Mouse (Mus musculus): ENCODE measurements at regions not wholly inside any gene's neighbourhood (a gene's known extent, or its start where the extent isn't known, plus 50 kb on each side); places are given as distances from the start of the nearest gene placed in this dataset.
A peak's percentile ranks its signal among the peaks of the same experiment; 100 is the strongest.

DNA sequence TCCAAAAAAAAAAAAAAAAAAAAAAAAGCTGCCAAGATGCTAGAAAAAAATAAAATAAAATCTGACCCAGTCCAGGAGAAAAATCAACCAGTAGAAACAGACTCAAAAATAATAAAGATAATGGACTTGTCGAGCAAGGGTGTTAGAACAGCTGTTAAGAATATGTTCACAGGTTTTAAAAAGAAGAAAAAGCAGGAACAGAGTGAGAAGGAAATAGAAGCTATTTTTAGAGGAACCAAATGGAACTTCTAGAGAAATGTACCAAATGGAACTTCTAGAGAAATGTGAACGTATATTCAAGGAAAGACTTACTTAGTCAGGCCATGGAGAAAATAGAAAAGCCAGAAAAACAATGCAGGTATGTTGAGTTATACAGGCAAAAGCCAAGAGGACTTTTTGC is 662.4 kb upstream of the Jmjd1c start:
- DNase-seq: no peak

DNA sequence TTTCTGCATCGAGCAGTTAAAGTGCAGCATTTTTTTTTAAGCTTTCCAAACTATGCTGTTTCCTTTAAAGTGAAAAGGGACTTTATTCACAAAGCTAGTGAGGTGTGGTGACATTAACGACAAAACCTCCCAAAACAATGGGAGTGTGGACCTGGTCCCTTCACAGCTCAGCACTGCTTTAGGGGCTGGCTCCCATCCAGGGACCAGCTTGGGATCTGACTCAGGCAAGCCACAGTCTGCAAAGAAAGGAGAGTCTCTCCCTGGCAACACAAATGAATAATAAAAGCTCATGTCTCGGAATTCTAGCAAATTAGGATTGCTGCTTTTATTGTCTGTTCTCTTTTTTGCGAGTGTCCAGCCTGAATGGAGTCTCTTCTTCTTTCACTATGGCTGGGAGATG is 625.2 kb upstream of the Jmjd1c start:
- no peak for DNase-seq

DNA sequence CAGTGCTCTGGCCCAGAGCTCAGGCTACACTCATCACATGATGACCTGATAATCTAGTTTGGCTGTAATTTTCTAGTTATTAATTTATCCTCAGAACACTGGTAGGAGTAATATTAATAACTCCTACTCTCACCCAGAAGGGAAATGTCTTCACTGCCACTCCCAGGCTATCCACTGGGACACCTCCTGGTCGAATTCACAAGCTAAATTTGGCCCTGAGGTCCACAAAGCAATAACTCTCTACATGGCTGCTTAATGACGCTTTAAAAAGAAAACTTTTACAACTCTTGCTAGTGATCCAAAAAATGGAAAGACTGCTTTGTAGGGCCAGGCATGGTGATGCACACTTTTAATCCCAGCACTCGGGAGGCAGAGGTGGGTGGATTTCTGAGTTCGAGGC is 623.9 kb upstream of the Jmjd1c start:
- no peak for DNase-seq

DNA sequence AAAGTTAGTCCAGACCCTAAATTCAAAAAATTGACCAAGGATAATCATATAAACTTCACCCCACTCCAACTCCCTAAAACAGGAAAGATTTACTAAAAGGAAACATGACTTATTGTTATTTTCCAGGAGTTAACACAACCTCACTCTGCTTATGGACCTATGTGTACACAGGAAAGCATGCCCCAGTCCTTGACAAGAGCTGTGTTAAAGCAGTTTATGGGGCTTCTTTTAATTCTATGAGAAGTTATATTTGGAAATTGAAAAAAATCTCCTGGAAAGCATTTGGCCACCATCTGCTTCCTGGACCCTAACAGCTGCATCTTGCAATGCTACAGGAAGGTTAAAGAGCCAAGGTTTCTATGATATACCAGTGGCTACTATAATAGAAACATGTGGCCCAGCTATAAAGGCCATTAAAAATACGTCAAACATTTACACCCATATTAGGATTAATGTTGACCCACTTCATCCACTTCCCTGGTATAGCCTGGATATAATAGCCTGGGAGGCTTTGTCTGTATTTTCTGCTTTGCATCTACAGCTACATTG is 620.7 kb upstream of the Jmjd1c start:
- DNase-seq: no peak

GRCm38 (mm10) chr10:66490871-66491270 is 605.1 kb upstream of the Jmjd1c start:
- no peak for DNase-seq

GRCm38 (mm10) chr10:66491850-66492249 is 604.1 kb upstream of the Jmjd1c start:
- no peak for DNase-seq

DNA sequence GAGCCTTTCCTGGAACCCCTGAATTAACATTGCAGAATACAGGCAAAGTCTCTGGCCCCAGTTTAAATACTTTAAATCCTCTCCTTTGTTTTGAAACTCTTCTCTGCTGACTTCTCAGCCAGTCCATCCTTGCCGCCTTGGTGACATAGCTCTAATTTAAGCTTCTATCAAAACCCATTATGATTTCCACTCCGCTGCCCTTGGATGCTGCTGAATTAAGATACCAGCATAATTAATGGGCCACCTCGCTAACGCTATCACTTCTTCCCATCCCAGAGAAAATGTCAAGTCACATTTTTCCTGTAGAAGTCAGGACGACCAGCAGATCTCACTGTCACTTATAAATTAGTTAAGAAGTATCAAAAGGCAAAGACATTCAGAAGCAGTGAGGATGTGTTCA is 556.1 kb upstream of the Jmjd1c start:
- DNase-seq: no peak

DNA sequence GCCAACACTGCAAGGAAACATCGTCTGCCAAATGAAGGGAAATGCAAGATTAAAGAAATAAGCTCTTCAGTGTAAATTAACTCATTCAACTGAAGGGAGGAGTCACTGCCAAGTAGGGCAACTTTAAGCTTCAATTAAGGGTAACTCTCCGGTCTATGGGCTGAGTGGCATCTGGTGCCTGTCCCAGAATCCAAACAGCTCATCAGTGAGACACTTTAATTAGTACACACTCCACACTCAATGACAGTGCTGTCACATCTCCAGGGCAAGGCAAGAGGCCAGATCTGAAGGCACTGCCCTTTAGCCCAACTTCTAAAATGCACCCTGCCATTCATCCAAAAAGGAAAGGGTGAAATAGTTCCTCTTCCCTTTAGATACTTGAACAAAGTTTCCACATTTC is 549.3 kb upstream of the Jmjd1c start:
- DNase-seq: no peak

GRCm38 (mm10) chr10:66547660-66548059 is 548.3 kb upstream of the Jmjd1c start:
- DNase-seq: no peak

GRCm38 (mm10) chr10:66548073-66548472 is 547.9 kb upstream of the Jmjd1c start:
- no peak for DNase-seq

DNA sequence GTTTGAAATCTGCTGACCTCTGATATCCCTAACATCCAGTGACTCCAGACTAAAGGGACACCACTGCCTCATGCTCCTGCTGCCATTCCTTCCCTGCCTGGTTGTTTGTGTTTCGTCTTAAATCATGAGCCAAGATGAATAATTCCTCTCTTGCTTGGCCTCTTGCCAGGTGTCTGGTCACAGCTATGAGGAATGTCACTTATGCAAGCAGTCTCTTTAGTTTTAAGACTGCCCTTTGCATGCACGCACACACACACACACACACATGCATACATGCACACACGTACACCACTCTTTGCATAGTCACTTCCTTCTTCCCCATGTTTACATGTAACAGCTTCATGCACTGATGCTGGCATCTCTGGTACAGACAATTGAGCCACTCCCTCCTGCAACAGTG is 543.0 kb upstream of the Jmjd1c start:
- DNase-seq: peak; percentile 6

DNA sequence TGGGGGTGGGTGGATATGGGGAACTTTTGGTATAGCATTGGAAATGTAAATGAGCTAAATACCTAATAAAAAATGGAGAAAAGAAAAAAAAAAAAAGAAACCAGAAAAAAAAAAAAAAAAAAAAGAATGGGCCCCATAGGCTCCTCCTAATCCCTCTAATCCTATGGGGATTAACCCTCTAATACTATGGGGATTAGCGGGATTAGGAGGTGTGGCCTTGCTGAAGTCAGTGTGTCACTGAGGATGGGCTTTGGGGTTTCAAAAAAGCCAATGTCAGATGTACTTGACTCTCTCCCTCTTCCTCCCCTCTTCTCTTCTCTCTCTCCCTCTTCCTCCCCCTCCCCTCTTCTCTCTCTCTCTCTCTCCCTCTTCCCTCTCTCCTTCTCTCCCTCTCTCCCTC is 541.7 kb upstream of the Jmjd1c start:
- DNase-seq: no peak

DNA sequence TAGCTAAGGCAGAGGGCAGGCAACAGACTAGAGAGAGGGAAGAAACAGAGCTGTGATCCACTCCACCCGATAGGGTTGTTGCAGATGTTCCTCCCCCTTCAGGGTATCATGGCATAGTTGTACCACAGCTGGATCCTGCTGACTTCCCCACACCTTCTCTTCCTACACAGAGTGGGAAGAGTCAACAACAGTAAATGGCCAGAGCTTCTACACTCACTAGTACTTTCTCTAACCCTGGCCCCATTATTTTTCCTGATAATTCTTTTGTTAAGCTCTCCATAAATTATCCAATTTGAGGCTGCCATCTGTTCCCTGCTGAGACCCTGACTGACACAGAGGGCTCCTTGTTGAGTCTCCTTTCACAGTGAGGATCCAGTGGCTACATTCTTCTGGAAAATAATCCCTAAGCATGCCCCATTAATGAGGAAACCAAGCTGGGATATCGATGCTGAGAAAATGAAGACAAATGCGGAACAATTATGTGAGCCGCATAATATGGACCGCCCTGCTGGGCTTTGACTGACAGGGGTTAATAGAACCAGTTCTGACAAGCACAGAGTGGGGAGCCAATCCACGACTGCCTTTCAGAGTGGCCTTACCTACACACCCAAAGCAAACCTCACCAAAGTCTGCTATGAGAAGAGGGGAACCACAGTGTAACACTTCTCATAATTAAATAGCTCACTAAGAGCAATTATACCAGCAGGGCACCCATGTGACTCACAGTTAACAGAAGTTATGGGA is 537.7 kb upstream of the Jmjd1c start:
- no peak for DNase-seq

- no peak for DNase-seq
These were observed 530.6 kb upstream of the Jmjd1c start for GRCm38 (mm10) chr10:66565374-66565773.

GRCm38 (mm10) chr10:66574846-66575535 is 520.9 kb upstream of the Jmjd1c start:
- DNase-seq: peak; percentile 10

DNA sequence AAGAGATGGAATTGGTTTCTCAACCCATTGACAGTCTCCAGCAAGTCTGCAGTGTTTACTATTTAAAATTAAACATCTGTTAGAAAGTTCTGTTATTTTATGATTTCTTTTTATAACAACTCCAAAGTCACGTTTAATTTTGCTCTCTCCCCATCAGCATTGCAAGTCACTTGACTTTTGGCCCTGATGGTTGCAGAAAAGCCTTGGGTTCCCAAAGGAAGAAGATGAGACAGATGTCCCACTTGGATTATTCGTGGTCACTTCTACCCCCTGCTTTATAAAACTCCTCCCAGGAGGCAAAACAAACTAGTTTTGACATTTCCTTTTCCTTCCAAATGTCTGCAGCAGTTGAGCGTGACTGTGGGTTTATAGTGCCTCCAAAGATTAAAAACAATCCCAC is 502.9 kb upstream of the Jmjd1c start:
- DNase-seq: no peak

GRCm38 (mm10) chr10:66593506-66593905 is 502.4 kb upstream of the Jmjd1c start:
- DNase-seq: no peak

- DNase-seq: no peak
These were observed 498.0 kb upstream of the Jmjd1c start for GRCm38 (mm10) chr10:66597952-66598351.

GRCm38 (mm10) chr10:66607141-66607540 is 488.8 kb upstream of the Jmjd1c start:
- no peak for DNase-seq

- no peak for DNase-seq
These were observed 479.6 kb upstream of the Jmjd1c start for GRCm38 (mm10) chr10:66616280-66616679.

GRCm38 (mm10) chr10:66630996-66631395 is 464.9 kb upstream of the Jmjd1c start:
- no peak for DNase-seq

GRCm38 (mm10) chr10:66640890-66641847 is 454.8 kb upstream of the Jmjd1c start:
- no peak for DNase-seq

GRCm38 (mm10) chr10:66641966-66642365 is 454.0 kb upstream of the Jmjd1c start:
- no peak for DNase-seq

Data from heart, postnatal 4 days (tissue).